Mouse (Mus musculus) heart, postnatal 14 days (tissue): Measurements from ENCODE around the gene Tor4a. TPM values are rescaled to one million over a fixed set of nuclear protein-coding genes. Genes with fewer than 3 reads are reported as not detected.

Experiments used
- DNase-seq, 2 experiments: peaks; one replicate each; pipeline ENCODE4 v3.0.0; 2021 to 2022
- intact Hi-C: fragments of 180-260 bp; cut with DNase I; formaldehyde crosslinking; loops from one replicate; pipeline ENCODE4 v1.15.1; 2025
- total RNA-seq, 2 experiments: library from RNA; stranded (reverse); gene quantifications; 2 replicates each; pipeline ENCODE4 v1.2.3; 2021

Tor4a gene
- total RNA-seq, 2 experiments from 2014 or later: 5.0 to 5.5 TPM

GRCm38 (mm10) chr2:25174866-25175689 is 21.6 kb downstream of the Tor4a start:
- intact Hi-C loops: no loop called here
- DNase-seq: no peak

GRCm38 (mm10) chr2:25173821-25174220 is 22.9 kb downstream of the Tor4a start:
- DNase-seq: no peak
- intact Hi-C loops: no loop called here

- intact Hi-C loops: no loop called here
Measured at GRCm38 (mm10) chr2:25172629-25173028, 24.1 kb downstream of the Tor4a start.

GRCm38 (mm10) chr2:25171769-25172153 is 24.9 kb downstream of the Tor4a start:
- intact Hi-C loops: no loop called here
- DNase-seq: no peak

More at GRCm38 (mm10) chr2:25172629-25173028, 24.1 kb downstream of the Tor4a start:
- peak in 1 of 2 experiments; percentile 7 for DNase-seq

- intact Hi-C loops: no loop called here
- no peak for DNase-seq
Measured at GRCm38 (mm10) chr2:25171101-25171768, 25.5 kb downstream of the Tor4a start.

- DNase-seq: peak in 1 of 2 experiments; percentile 38
- intact Hi-C loops: no loop called here
Measured at GRCm38 (mm10) chr2:25170326-25171100, 26.2 kb downstream of the Tor4a start.

GRCm38 (mm10) chr2:25169778-25170177 is 26.9 kb downstream of the Tor4a start:
- intact Hi-C loops: no loop called here
- no peak for DNase-seq

- DNase-seq: no peak
- intact Hi-C loops: no loop called here
Measured at GRCm38 (mm10) chr2:25168665-25168978, 28.1 kb downstream of the Tor4a start.

- intact Hi-C loops: no loop called here
- peak; percentile 78 to 81 for DNase-seq
Measured at GRCm38 (mm10) chr2:25167919-25168664, 28.6 kb downstream of the Tor4a start.

GRCm38 (mm10) chr2:25167481-25167880 is 29.2 kb downstream of the Tor4a start:
- intact Hi-C loops: no loop called here
- DNase-seq: no peak

- intact Hi-C loops: loop anchor here (2.0 kb wide), 2 partner anchors 31 to 59 kb away; no protein-coding TSS in a partner anchor
Measured at GRCm38 (mm10) chr2:25157655-25158054, 39.0 kb downstream of the Tor4a start.

GRCm38 (mm10) chr2:25156990-25157389 is 39.7 kb downstream of the Tor4a start:
- intact Hi-C loops: loop anchor here (2.0 kb wide), 2 partner anchors 30 to 58 kb away; no protein-coding TSS in a partner anchor

More at GRCm38 (mm10) chr2:25157655-25158054, 39.0 kb downstream of the Tor4a start:
- peak in 1 of 2 experiments; percentile 71 for DNase-seq

GRCm38 (mm10) chr2:25156177-25156576 is 40.5 kb downstream of the Tor4a start:
- DNase-seq: no peak
- intact Hi-C loops: loop anchor here (2.0 kb wide), 2 partner anchors 29 to 57 kb away; no protein-coding TSS in a partner anchor

More at GRCm38 (mm10) chr2:25156990-25157389, 39.7 kb downstream of the Tor4a start:
- no peak for DNase-seq

- intact Hi-C loops: no loop called here
- no peak for DNase-seq
Measured at GRCm38 (mm10) chr2:25151280-25151956, 45.3 kb downstream of the Tor4a start.

- DNase-seq: no peak
- intact Hi-C loops: no loop called here
Measured at GRCm38 (mm10) chr2:25149643-25150042, 47.0 kb downstream of the Tor4a start.

GRCm38 (mm10) chr2:25147892-25148291 is 48.8 kb downstream of the Tor4a start:
- DNase-seq: no peak
- intact Hi-C loops: no loop called here

- no peak for DNase-seq
- intact Hi-C loops: no loop called here
Measured at GRCm38 (mm10) chr2:25147398-25147797, 49.3 kb downstream of the Tor4a start.

- DNase-seq: peak; percentile 45 to 58
- intact Hi-C loops: no loop called here
Measured at GRCm38 (mm10) chr2:25145346-25145745, 51.3 kb downstream of the Tor4a start.
